Mouse (Mus musculus) neural tube, embryonic 11.5 days (tissue): ENCODE data around the gene Ptprf. TPM values are rescaled to one million over a fixed set of nuclear protein-coding genes. Genes with fewer than 3 reads are reported as not detected.

ENCODE experiments used
- ATAC-seq: fragments of 200-750 bp; cut with Nextera tagmentation; 2 replicates; pipeline ENCODE4 v1.8.0; 2017; ENCODE audit warnings: moderate number of reproducible peaks, mild to moderate bottlenecking, moderate TSS enrichment, moderate library complexity; ENCODE audit not compliant: insufficient read depth, low FRiP score, low TSS enrichment
- DNase-seq: peaks from one replicate; pipeline ENCODE4 v3.0.0-alpha.2; 2015; ENCODE audit warnings: low spot score
- H3K27ac ChIP-seq: fragments of 300-500 bp; sonication (generic); 2 replicates; pipeline ENCODE4 v1.5.1; 2014; ENCODE audit warnings: low read depth, mild to moderate bottlenecking, low read length
- H3K27me3 ChIP-seq: fragments of 300-500 bp; sonication (generic); 2 replicates; pipeline ENCODE4 v1.6.1; 2014; ENCODE audit warnings: mild to moderate bottlenecking, low read length, mixed read lengths; ENCODE audit not compliant: control insufficient read depth, insufficient read depth
- H3K36me3 ChIP-seq: fragments of 300-500 bp; sonication (generic); 2 replicates; pipeline ENCODE4 v1.6.1; 2014; ENCODE audit warnings: mild to moderate bottlenecking, low read length, moderate library complexity, mixed read lengths; ENCODE audit not compliant: control insufficient read depth, insufficient read depth
- H3K4me1 ChIP-seq: fragments of 300-500 bp; sonication (generic); 2 replicates; pipeline ENCODE4 v1.6.1; 2014; ENCODE audit warnings: low read length, mixed read lengths; ENCODE audit not compliant: control insufficient read depth, insufficient read depth
- H3K4me2 ChIP-seq: fragments of 300-500 bp; sonication (generic); 2 replicates; pipeline ENCODE4 v1.6.1; 2014; ENCODE audit warnings: low read depth, mild to moderate bottlenecking, moderate library complexity
- H3K4me3 ChIP-seq: fragments of 300-500 bp; sonication (generic); 2 replicates; pipeline ENCODE4 v1.5.1; 2014; ENCODE audit warnings: low read depth, low read length
- H3K9ac ChIP-seq: fragments of 300-500 bp; sonication (generic); 2 replicates; pipeline ENCODE4 v1.6.1; 2014; ENCODE audit warnings: mild to moderate bottlenecking, low read length
- H3K9me3 ChIP-seq: fragments of 300-500 bp; sonication (generic); 2 replicates; pipeline ENCODE4 v1.6.1; 2016; ENCODE audit warnings: low read length; ENCODE audit not compliant: control insufficient read depth
- WGBS: fragments of 180-500 bp; shearing (Covaris S2); extraction: QIAGEN DNeasy Blood & Tissue Kit; methylation state at CpG from one replicate; pipeline ENCODE4 v1.1.7; 2014; 5-methylcytosine and 5-hydroxymethylcytosine counted together
- polyA plus RNA-seq: library from polyadenylated mRNA; unstranded; fragments of >200 nt; fragmentation: Nextera tagmentation; extraction: Ambion mirVana; gene quantifications from 2 replicates; pipeline ENCODE4 v1.2.1, GENCODE M21; 2014

Gene Ptprf
- polyA plus RNA-seq, 1 experiment from 2014 or later = 80.1 TPM

DNA sequence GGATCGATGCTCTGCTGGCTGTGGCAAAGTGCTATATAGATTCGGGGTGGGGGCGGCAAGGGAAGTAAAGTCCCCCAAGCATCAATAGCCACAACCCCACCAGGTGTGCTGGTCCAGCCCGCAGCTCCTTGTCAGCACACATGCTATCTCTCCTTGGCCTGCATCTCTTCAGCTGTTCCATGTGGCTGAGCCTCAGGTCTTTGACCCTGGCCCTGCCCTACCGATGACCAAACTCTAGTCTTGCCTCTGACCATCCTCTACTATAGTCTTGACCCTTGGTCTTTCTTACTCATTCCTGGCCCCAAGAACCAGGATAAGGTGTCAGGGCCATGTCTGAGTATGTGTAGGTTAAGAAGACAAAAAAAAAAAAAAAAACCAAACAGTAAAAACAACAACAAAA is 33.2 kb downstream of the Ptprf start:
- DNase-seq = no peak

DNA sequence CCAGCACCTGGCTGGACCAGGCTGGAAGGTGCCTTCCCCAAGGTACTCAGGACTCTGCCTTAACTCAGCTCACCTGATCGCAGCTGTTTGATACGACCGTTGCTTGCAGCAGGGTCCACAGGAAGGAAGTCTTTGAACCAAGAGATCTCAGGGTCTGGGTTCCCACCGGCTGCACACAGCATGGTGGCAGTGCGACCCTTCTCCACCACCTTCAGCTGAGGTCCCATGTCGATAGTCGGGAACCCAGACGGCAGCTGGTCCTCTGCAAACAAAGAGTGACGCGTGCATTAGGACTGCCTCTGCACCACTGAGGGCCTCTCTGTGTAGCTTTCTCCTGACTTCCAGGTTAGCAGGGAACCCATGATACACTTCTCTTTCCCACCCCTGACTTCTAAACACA is 33.8 kb downstream of the Ptprf start:
- H3K36me3 ChIP-seq = peaks cover 8% of the 10 kb centered on the region
- H3K4me2 ChIP-seq = no peak overlapping the region
- no peak overlapping the region for H3K4me3 ChIP-seq
- DNase-seq = no peak
- H3K9me3 ChIP-seq = no peaks in the 10 kb centered on the region
- ATAC-seq = no peak
- H3K9ac ChIP-seq = no peak overlapping the region
- no peak overlapping the region for H3K27ac ChIP-seq
- peaks cover 23% of the 10 kb centered on the region for H3K4me1 ChIP-seq
- WGBS = 92% methylated on average over 10 of the region's 10 CpGs
- H3K27me3 ChIP-seq = no peaks in the 10 kb centered on the region

More for the DNA sequence above, 33.2 kb downstream of the Ptprf start:
- Histone ChIP-seq H3K27me3 (no peaks in the 10 kb centered on the region), H3K4me2 (no peak overlapping the region), H3K9ac (no peak overlapping the region), H3K4me1 (peaks cover 29% of the 10 kb centered on the region), H3K27ac (no peak overlapping the region), H3K4me3 (no peak overlapping the region), H3K36me3 (peaks cover 8% of the 10 kb centered on the region), H3K9me3 (no peaks in the 10 kb centered on the region)
- no peak for ATAC-seq
- 92% methylated on average over 5 of the region's 5 CpGs for WGBS

DNA sequence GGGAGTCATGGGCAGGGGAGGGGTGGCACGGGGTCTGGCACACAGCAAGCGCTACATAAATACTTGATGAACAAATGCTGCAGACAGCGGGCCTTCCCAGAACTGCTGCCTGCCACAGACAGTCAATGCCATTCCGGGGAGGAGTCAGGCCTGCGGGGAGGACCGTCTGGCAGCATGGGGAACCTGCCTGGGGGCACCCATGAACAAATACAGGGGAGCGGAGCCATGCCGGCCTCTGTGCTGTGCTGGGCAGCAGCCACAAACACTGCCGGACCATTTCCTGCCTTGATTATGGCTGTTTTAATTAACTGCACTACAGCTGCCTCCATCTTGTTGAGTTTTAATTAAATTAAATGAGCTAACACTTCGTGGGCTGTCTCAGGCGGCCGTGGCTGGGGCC is 35.0 kb downstream of the Ptprf start:
- no peak overlapping the region for H3K9ac ChIP-seq
- no peak overlapping the region for H3K4me3 ChIP-seq
- no peak overlapping the region for H3K4me2 ChIP-seq
- WGBS = 74% methylated on average over 12 of the region's 12 CpGs
- ATAC-seq (peak; percentile 15; the same call in 1 of the 2 replicates), DNase-seq (no peak)
- H3K36me3 ChIP-seq = peaks cover 8% of the 10 kb centered on the region
- no peak overlapping the region for H3K27ac ChIP-seq
- H3K9me3 ChIP-seq = no peaks in the 10 kb centered on the region
- no peaks in the 10 kb centered on the region for H3K27me3 ChIP-seq
- H3K4me1 ChIP-seq = peaks cover 11% of the 10 kb centered on the region

DNA sequence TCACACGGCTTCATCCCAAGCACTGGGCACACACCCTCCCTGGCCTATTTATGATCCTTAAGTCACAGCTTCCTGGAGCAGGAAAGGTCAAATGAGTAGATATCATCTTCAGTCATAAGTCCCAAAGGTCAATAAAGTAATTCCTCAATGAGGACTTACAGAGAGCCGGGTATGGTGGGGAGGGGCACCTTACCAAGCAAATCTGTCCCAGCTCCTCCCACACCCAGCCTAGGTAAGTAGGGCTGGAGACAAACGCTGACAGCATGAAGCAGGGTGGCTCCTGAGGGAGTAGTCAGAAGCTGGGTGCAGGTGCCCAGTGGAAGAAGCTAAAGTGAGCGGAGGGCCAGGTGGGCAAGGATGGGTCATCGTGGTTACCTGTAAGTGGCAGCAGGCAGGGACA is 36.3 kb downstream of the Ptprf start:
- 81% methylated on average over 5 of the region's 5 CpGs for WGBS
- DNase-seq (no peak), ATAC-seq (no peak)
- no peak overlapping the region for H3K4me3 ChIP-seq
- no peak overlapping the region for H3K9ac ChIP-seq
- H3K4me2 ChIP-seq = no peak overlapping the region
- no peaks in the 10 kb centered on the region for H3K4me1 ChIP-seq
- H3K27ac ChIP-seq = no peak overlapping the region
- no peaks in the 10 kb centered on the region for H3K9me3 ChIP-seq
- no peaks in the 10 kb centered on the region for H3K27me3 ChIP-seq
- peaks cover 8% of the 10 kb centered on the region for H3K36me3 ChIP-seq

DNA sequence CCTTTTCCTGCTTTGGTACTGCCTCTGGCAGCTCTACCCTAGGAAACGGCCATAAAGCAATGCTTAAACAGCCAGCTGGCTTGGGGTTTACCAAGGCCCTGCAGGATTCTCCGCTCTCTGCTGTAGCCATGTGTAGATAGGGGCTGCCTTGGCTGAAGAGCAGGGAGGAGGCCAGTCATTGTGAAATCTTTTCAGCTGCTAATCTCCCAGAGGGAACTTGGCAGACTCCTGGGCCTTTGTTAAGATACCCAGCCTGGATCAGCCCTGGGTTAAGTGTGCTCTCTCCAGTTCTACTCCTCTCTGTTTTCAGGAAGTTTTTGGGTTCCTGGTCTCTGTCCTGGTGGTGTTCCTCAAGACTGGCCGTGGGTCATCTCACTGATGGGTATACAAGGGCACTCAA is 43.9 kb downstream of the Ptprf start:
- H3K9me3 ChIP-seq = no peaks in the 10 kb centered on the region
- peaks cover 15% of the 10 kb centered on the region for H3K36me3 ChIP-seq
- 89% methylated on average over 3 of the region's 3 CpGs for WGBS
- H3K4me2 ChIP-seq = no peak overlapping the region
- no peaks in the 10 kb centered on the region for H3K4me1 ChIP-seq
- DNase-seq = no peak
- no peak for ATAC-seq
- no peak overlapping the region for H3K9ac ChIP-seq
- H3K27me3 ChIP-seq = no peaks in the 10 kb centered on the region
- H3K27ac ChIP-seq = no peak overlapping the region
- H3K4me3 ChIP-seq = no peak overlapping the region

DNA sequence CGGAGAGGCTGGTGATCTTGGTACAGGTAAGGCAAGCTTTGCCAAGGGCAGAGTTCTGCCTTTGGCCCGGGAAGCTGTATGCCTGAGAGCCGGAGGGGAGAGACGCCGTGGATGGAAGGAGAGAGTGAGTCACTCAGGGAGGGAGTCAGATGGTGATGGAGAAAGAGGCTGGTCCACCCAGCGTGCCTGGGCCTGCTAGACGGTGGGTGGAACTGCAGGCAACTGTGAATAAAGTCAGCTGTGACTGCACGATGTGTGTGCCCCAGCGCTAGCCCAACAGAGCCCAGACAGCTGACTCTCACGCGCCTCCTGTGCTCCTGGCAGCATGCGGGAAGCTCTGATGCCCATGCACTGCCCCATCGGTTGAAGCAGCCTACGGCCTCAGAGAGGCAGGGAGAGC is 45.4 kb downstream of the Ptprf start:
- H3K36me3 ChIP-seq = peaks cover 15% of the 10 kb centered on the region

DNA sequence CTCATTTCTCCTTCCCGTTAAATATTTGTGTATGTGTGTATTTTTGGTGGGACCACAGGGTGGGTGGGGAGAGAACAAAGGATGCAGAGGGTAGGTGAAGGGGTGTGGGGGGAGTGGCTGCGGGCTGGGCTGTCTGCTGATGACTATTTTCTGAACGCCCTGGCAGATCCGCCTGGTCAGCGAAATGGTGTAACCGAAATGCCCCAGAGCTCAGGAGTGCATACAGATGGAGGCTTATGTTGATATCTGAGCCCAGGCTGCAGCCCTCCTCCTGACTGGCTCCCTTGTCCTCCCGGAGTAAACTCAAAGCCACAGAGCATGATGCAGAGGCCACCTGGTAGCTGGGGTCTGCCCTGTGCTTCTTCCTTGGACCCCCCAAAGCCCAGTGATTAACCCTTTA is 47.4 kb downstream of the Ptprf start:
- Histone ChIP-seq H3K36me3 (peaks cover 12% of the 10 kb centered on the region), H3K27ac (no peak overlapping the region), H3K4me1 (no peaks in the 10 kb centered on the region), H3K9ac (no peak overlapping the region), H3K4me3 (no peak overlapping the region), H3K27me3 (no peaks in the 10 kb centered on the region), H3K9me3 (no peaks in the 10 kb centered on the region), H3K4me2 (no peak overlapping the region)
- WGBS = 82% methylated on average over 7 of the region's 7 CpGs
- ATAC-seq (no peak), DNase-seq (no peak)

More for the DNA sequence above, 45.4 kb downstream of the Ptprf start:
- H3K4me3 ChIP-seq = no peak overlapping the region
- 92% methylated on average over 14 of the region's 14 CpGs for WGBS
- no peak overlapping the region for H3K27ac ChIP-seq
- no peaks in the 10 kb centered on the region for H3K9me3 ChIP-seq
- H3K4me1 ChIP-seq = no peaks in the 10 kb centered on the region
- no peak overlapping the region for H3K9ac ChIP-seq
- H3K27me3 ChIP-seq = no peaks in the 10 kb centered on the region
- H3K4me2 ChIP-seq = no peak overlapping the region
- ATAC-seq = no peak
- DNase-seq = no peak

DNA sequence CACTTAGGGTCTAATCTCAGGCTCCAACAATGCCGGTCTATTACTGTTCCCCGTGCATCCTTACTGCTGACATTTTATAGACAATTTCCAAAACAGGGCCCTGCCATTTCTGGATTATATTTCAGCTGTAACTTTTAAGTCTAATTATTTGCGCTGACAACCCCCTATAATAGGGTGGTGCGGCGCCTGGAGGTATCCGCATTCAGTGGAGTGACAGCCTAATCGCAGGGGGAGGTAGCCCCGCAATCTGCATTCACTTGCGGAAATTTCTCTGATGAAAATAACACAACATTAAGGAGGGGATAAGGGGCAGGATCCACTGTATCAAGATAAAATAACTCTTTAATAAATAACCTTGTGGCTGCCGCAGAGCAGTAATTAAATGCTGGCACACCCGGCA is 47.9 kb downstream of the Ptprf start:
- H3K4me3 ChIP-seq = no peak overlapping the region
- ATAC-seq (no peak), DNase-seq (no peak)
- 96% methylated on average over 11 of the region's 11 CpGs for WGBS
- no peak overlapping the region for H3K4me2 ChIP-seq
- no peak overlapping the region for H3K27ac ChIP-seq
- no peaks in the 10 kb centered on the region for H3K27me3 ChIP-seq
- H3K36me3 ChIP-seq = peaks cover 13% of the 10 kb centered on the region
- H3K4me1 ChIP-seq = no peaks in the 10 kb centered on the region
- H3K9me3 ChIP-seq = no peaks in the 10 kb centered on the region
- no peak overlapping the region for H3K9ac ChIP-seq

DNA sequence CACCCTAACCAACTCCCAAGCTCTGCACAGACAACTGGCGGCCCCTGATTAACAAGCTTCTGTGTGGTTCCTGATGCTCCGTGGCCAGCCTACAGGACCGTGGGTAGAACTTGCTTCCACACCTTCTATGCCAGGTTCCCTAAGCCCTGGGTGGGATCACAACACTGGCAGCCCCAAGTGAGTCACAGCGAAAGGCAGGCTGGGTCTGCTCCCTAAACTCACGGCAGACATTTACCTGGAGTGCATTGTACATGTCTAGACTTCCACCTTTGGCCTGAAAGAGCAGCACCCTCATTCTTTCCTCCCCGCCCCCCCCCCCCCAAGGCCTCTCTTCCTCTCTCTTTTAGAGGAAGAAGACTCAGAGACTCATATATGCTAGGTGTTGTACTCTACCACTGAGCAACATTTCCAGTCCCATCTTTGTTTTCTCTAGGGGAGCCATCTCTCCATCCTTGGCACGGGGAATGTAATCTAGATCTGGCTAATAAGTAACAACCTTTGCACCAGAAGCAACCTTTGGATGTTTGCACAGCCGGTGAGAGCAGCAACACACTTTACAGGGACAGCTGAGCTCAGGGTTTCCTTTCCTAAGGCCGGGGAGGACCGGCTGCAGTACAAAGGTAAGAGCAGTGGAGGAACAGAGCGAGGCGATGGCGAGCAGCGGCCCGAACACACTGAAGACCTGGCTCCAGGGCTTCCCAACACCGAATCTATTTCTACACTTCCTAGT is 51.1 kb downstream of the Ptprf start:
- ATAC-seq (no peak), DNase-seq (no peak)
- no peak overlapping the region for H3K9ac ChIP-seq
- no peak overlapping the region for H3K27ac ChIP-seq
- no peaks in the 10 kb centered on the region for H3K27me3 ChIP-seq
- H3K4me3 ChIP-seq = no peak overlapping the region
- 88% methylated on average over 16 of the region's 16 CpGs for WGBS
- no peak overlapping the region for H3K4me2 ChIP-seq
- no peaks in the 10 kb centered on the region for H3K9me3 ChIP-seq
- 0 out of 2 replicates have a peak, but pooled peaks cover 3% of the 10 kb centered on the region for H3K4me1 ChIP-seq
- H3K36me3 ChIP-seq = peaks cover 22% of the 10 kb centered on the region
